Comparison of ENCODE assay signal across 17 mouse cellular contexts in genomic region chr17:78213128-78213527, GRCm38 (mm10). TPM values are rescaled to one million over a fixed set of nuclear protein-coding genes. Genes with fewer than 3 reads are reported as not detected.
DNase-seq lines count a peak whose midpoint lies in the region; ATAC-seq lines count a peak whose summit lies in the region.
"Had no signal": no experiment of that assay in that cellular context is flagged by ENCODE, and none has a peak within 500 bp of the region (broad histone marks: within the 10 kb centered on the region; RNA-seq: fewer than 3 reads in every experiment).

No protein-coding gene starts in this region.

- H3K4me1 ChIP-seq in kidney, embryonic 14.5 days (ENCODE audit: control insufficient read depth, insufficient read depth, low read length) = 0 out of 2 replicates have a peak, but pooled peaks cover 5% of the 10 kb centered on the region
- peaks cover 49% of the 10 kb centered on the region for H3K4me1 ChIP-seq in embryonic facial prominence, embryonic 13.5 days
- peaks cover 50% of the 10 kb centered on the region for H3K4me1 ChIP-seq in kidney, embryonic 16.5 days (ENCODE audit: insufficient read depth, low read length)
- H3K4me1 ChIP-seq in stomach, embryonic 16.5 days (ENCODE audit: control insufficient read depth, insufficient read depth, low read length) = peaks cover 28% of the 10 kb centered on the region
- H3K4me1 ChIP-seq in liver, embryonic 12.5 days = 0 out of 2 replicates have a peak, but pooled peaks cover 4% of the 10 kb centered on the region

- H3K9ac ChIP-seq in kidney, embryonic 14.5 days (ENCODE audit: low read depth, low read length) = no peak overlapping the region
- H3K9ac ChIP-seq in embryonic facial prominence, embryonic 13.5 days = no peak overlapping the region
- H3K9ac ChIP-seq in kidney, embryonic 16.5 days (replicated peaks; ENCODE audit: low read length) = no peak overlapping the region
- H3K9ac ChIP-seq in stomach, embryonic 16.5 days (ENCODE audit: low read length) = no peak overlapping the region
- no peak overlapping the region for H3K9ac ChIP-seq in liver, embryonic 12.5 days
- H3K9ac ChIP-seq: forebrain, embryonic 12.5 days; heart, embryonic 15.5 days; intestine, embryonic 15.5 days; lung, embryonic 14.5 days had no signal

- ATAC-seq in kidney, embryonic 14.5 days (ENCODE audit: low FRiP score, low TSS enrichment) = no peak
- no peak for ATAC-seq in embryonic facial prominence, embryonic 13.5 days (ENCODE audit: insufficient number of reproducible peaks, insufficient read depth, low FRiP score, low TSS enrichment, low read depth)
- peak; percentile 69; the same call in 1 of the 2 replicates for ATAC-seq in kidney, embryonic 16.5 days (ENCODE audit: low FRiP score, low TSS enrichment)
- peak; percentile 42; the same call in 1 of the 2 replicates for ATAC-seq in stomach, embryonic 16.5 days (ENCODE audit: insufficient read depth, low FRiP score)
- no peak for ATAC-seq in liver, embryonic 12.5 days
- ATAC-seq: intestine, embryonic 15.5 days had no signal

- H3K4me2 ChIP-seq in kidney, embryonic 14.5 days (replicated peaks; ENCODE audit: low read depth, low read length) = no peak overlapping the region
- 0 out of 2 replicates have a peak overlapping the region, but pooled peaks have one; percentile 11 for H3K4me2 ChIP-seq in embryonic facial prominence, embryonic 13.5 days
- H3K4me2 ChIP-seq in kidney, embryonic 16.5 days (replicated peaks; ENCODE audit: low read depth, low read length) = no peak overlapping the region
- no peak overlapping the region for H3K4me2 ChIP-seq in stomach, embryonic 16.5 days (ENCODE audit: low read depth, low read length)
- H3K4me2 ChIP-seq in liver, embryonic 12.5 days = no peak overlapping the region
- H3K4me2 ChIP-seq: forebrain, embryonic 12.5 days; heart, embryonic 15.5 days; intestine, embryonic 15.5 days; lung, embryonic 14.5 days had no signal

- peak; percentile 46 for DNase-seq in kidney, adult 11 months
- DNase-seq in heart, adult 9 months (ENCODE audit: low spot score in 2 of 2) = no peak
- no peak for DNase-seq in cerebellum, adult 9-10 months
- DNase-seq: adrenal gland, postnatal 36 days; cerebellum, postnatal 36 days; gastrocnemius, postnatal 10 days; left cerebral cortex, postnatal 4 days; lung, embryonic 14.5 days; right cerebral cortex, adult 18-20 months had no signal

- no peak overlapping the region for H3K4me3 ChIP-seq in kidney, embryonic 14.5 days (ENCODE audit: low read length)
- no peak overlapping the region for H3K4me3 ChIP-seq in embryonic facial prominence, embryonic 13.5 days
- H3K4me3 ChIP-seq in kidney, embryonic 16.5 days (ENCODE audit: low read length) = no peak overlapping the region
- H3K4me3 ChIP-seq in stomach, embryonic 16.5 days (replicated peaks; ENCODE audit: low read length) = no peak overlapping the region
- H3K4me3 ChIP-seq in liver, embryonic 12.5 days = no peak overlapping the region
- H3K4me3 ChIP-seq: forebrain, embryonic 12.5 days; heart, embryonic 15.5 days; intestine, embryonic 15.5 days had no signal

- no peak overlapping the region for H3K27ac ChIP-seq in kidney, embryonic 14.5 days (ENCODE audit: low read depth, low read length)
- peak overlapping the region; percentile 34 for H3K27ac ChIP-seq in embryonic facial prominence, embryonic 13.5 days
- 0 out of 2 replicates have a peak overlapping the region, but pooled peaks have one; percentile 63 for H3K27ac ChIP-seq in kidney, embryonic 16.5 days (ENCODE audit: low read length)
- peak overlapping the region; percentile 75; the same call in 1 of the 2 replicates for H3K27ac ChIP-seq in stomach, embryonic 16.5 days (ENCODE audit: low read length)
- no peak overlapping the region for H3K27ac ChIP-seq in liver, embryonic 12.5 days
- H3K27ac ChIP-seq: forebrain, embryonic 12.5 days; heart, embryonic 15.5 days; intestine, embryonic 15.5 days had no signal

- H3K36me3 ChIP-seq in kidney, embryonic 14.5 days (ENCODE audit: control insufficient read depth, insufficient read depth, low read length) = no peaks in the 10 kb centered on the region
- no peaks in the 10 kb centered on the region for H3K36me3 ChIP-seq in embryonic facial prominence, embryonic 13.5 days
- no peaks in the 10 kb centered on the region for H3K36me3 ChIP-seq in kidney, embryonic 16.5 days (ENCODE audit: insufficient read depth, low read length)
- no peaks in the 10 kb centered on the region for H3K36me3 ChIP-seq in stomach, embryonic 16.5 days (ENCODE audit: control insufficient read depth, insufficient read depth, low read length)
- no peaks in the 10 kb centered on the region for H3K36me3 ChIP-seq in liver, embryonic 12.5 days
- H3K36me3 ChIP-seq: forebrain, embryonic 12.5 days; heart, embryonic 15.5 days; intestine, embryonic 15.5 days had no signal

- H3K9me3 ChIP-seq in kidney, embryonic 14.5 days (ENCODE audit: control insufficient read depth, low read length) = no peaks in the 10 kb centered on the region
- no peaks in the 10 kb centered on the region for H3K9me3 ChIP-seq in embryonic facial prominence, embryonic 13.5 days
- H3K9me3 ChIP-seq in kidney, embryonic 16.5 days (ENCODE audit: low read length) = no peaks in the 10 kb centered on the region
- H3K9me3 ChIP-seq in stomach, embryonic 16.5 days (replicated peaks; ENCODE audit: control insufficient read depth, low read length) = no peaks in the 10 kb centered on the region
- no peaks in the 10 kb centered on the region for H3K9me3 ChIP-seq in liver, embryonic 12.5 days (replicated peaks)
- H3K9me3 ChIP-seq: forebrain, embryonic 12.5 days; heart, embryonic 15.5 days; intestine, embryonic 15.5 days had no signal

- 40% methylated on average over 6 of the region's 6 CpGs for WGBS in kidney, embryonic 14.5 days
- WGBS in embryonic facial prominence, embryonic 13.5 days = 49% methylated on average over 6 of the region's 6 CpGs
- 40% methylated on average over 6 of the region's 6 CpGs for WGBS in kidney, embryonic 16.5 days
- 47% methylated on average over 6 of the region's 6 CpGs for WGBS in stomach, embryonic 16.5 days
- WGBS in liver, embryonic 12.5 days (ENCODE audit: insufficient replicate concordance) = 75% methylated on average over 6 of the region's 6 CpGs

- no peaks in the 10 kb centered on the region for H3K27me3 ChIP-seq in kidney, embryonic 14.5 days (ENCODE audit: control insufficient read depth, insufficient read depth, low read length)
- H3K27me3 ChIP-seq in embryonic facial prominence, embryonic 13.5 days = no peaks in the 10 kb centered on the region
- no peaks in the 10 kb centered on the region for H3K27me3 ChIP-seq in kidney, embryonic 16.5 days (ENCODE audit: insufficient read depth, low read length)
- no peaks in the 10 kb centered on the region for H3K27me3 ChIP-seq in stomach, embryonic 16.5 days (ENCODE audit: control insufficient read depth, insufficient read depth, low read length)
- no peaks in the 10 kb centered on the region for H3K27me3 ChIP-seq in liver, embryonic 12.5 days (replicated peaks)
- H3K27me3 ChIP-seq: forebrain, embryonic 12.5 days; heart, embryonic 15.5 days; intestine, embryonic 15.5 days had no signal

RNA-seq across cellular contexts. Expression of gene Crim1, which starts 13.1 kb away (rescaled TPM):
- 6.1 and 9.4 TPM in 2 replicates for polyA plus RNA-seq in kidney, embryonic 14.5 days (2014; fragmentation: Nextera tagmentation; extraction: Ambion mirVana)
- 6.5 and 7.7 TPM in 2 replicates for polyA plus RNA-seq in embryonic facial prominence, embryonic 13.5 days (2015; fragmentation: Nextera tagmentation; extraction: Ambion mirVana)
- polyA plus RNA-seq in kidney, embryonic 16.5 days (2015; fragmentation: Nextera tagmentation; extraction: Ambion mirVana) = 5.3 and 5.4 TPM in 2 replicates
- polyA plus RNA-seq in stomach, embryonic 16.5 days (2015; fragmentation: Nextera tagmentation; extraction: Ambion mirVana) = 3.5 and 3.9 TPM in 2 replicates
- polyA plus RNA-seq in liver, embryonic 12.5 days (2016; fragmentation: Nextera tagmentation; extraction: Ambion mirVana) = 1.5 and 2.1 TPM in 2 replicates

Comparison
In these comparisons a context has a peak if more than half of its experiments do, and no peak if none do; other contexts are left out.
1. ATAC-seq: peak in kidney, embryonic 16.5 days (single experiment) and stomach, embryonic 16.5 days (single experiment); none in kidney, embryonic 14.5 days (single experiment), embryonic facial prominence, embryonic 13.5 days (single experiment) and liver, embryonic 12.5 days (single experiment).
2. H3K27ac ChIP-seq: peak in embryonic facial prominence, embryonic 13.5 days (single experiment), kidney, embryonic 16.5 days (single experiment) and stomach, embryonic 16.5 days (single experiment); none in kidney, embryonic 14.5 days (single experiment) and liver, embryonic 12.5 days (single experiment).